In the genomic region with DNA sequence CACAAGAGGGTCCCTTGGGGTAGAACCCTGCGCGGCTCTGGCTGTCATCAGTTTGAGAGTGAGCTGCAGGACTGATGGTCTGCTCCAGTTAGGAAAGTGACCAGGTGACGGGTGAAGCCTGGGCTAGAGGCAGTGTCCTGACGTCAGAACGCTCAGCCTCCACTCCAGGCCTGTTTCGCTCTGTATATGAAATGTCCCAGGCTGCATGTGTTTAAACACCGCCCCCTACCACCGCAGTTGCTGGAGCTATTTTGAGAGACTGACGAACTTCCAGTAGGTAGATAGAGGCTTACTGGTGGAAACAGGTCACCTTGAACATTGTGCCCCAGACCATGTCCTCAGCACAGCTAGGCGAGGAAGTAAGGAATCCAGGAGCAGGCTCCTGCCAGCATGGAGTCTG, we compare ENCODE assay signal across 22 mouse cellular contexts. TPM values are rescaled to one million over a fixed set of nuclear protein-coding genes. Genes with fewer than 3 reads are reported as not detected.
A peak's percentile ranks its signal among the peaks of the same experiment; 100 is the strongest.
DNase-seq lines count a peak whose midpoint lies in the region; ATAC-seq and TF ChIP-seq lines count a peak whose summit lies in the region.
"Had no signal": no experiment of that assay in that cellular context is flagged by ENCODE, and none has a peak within 500 bp of the region (broad histone marks: within the 10 kb centered on the region; RNA-seq: fewer than 3 reads in every experiment).

No protein-coding gene starts in this region.

- H3K27ac ChIP-seq in heart, embryonic 12.5 days (ENCODE audit: poor library complexity, severe bottlenecking) = peak overlapping the region; percentile 80
- no peak overlapping the region for H3K27ac ChIP-seq in lung, embryonic 14.5 days (ENCODE audit: low read depth)
- H3K27ac ChIP-seq in embryonic facial prominence, embryonic 11.5 days (replicated peaks; ENCODE audit: low read depth, low read length) = no peak overlapping the region
- H3K27ac ChIP-seq in hindbrain, embryonic 14.5 days = no peak overlapping the region
- H3K27ac ChIP-seq: forebrain, embryonic 12.5 days; heart, adult 2 months; liver, embryonic 14.5 days had no signal

- peak; percentile 84 for ATAC-seq in heart, embryonic 12.5 days (ENCODE audit: insufficient number of reproducible peaks, low FRiP score)
- ATAC-seq in lung, embryonic 14.5 days (ENCODE audit: insufficient read depth) = peak; percentile 31; the same call in 1 of the 2 replicates
- peak; percentile 87 for ATAC-seq in embryonic facial prominence, embryonic 11.5 days (replicated peaks; ENCODE audit: insufficient number of reproducible peaks, low FRiP score, low TSS enrichment, low read depth)
- ATAC-seq in hindbrain, embryonic 14.5 days (ENCODE audit: low FRiP score) = peak; percentile 31; the same call in 1 of the 2 replicates

- H3K27me3 ChIP-seq in heart, embryonic 12.5 days (replicated peaks) = no peaks in the 10 kb centered on the region
- no peaks in the 10 kb centered on the region for H3K27me3 ChIP-seq in lung, embryonic 14.5 days (ENCODE audit: insufficient read depth, low read length)
- no peaks in the 10 kb centered on the region for H3K27me3 ChIP-seq in embryonic facial prominence, embryonic 11.5 days (ENCODE audit: control insufficient read depth, insufficient read depth, low read length)
- no peaks in the 10 kb centered on the region for H3K27me3 ChIP-seq in hindbrain, embryonic 14.5 days (ENCODE audit: control insufficient read depth, insufficient read depth, low read length)
- H3K27me3 ChIP-seq: forebrain, embryonic 12.5 days had no signal

- H3K4me1 ChIP-seq in heart, embryonic 12.5 days (replicated peaks) = peaks cover 8% of the 10 kb centered on the region
- peaks cover 5% of the 10 kb centered on the region; the same call in 1 of the 2 replicates for H3K4me1 ChIP-seq in lung, embryonic 14.5 days (ENCODE audit: insufficient read depth)
- H3K4me1 ChIP-seq in embryonic facial prominence, embryonic 11.5 days (ENCODE audit: control insufficient read depth, insufficient read depth, low read length) = peaks cover 4% of the 10 kb centered on the region; the same call in 1 of the 2 replicates
- no peaks in the 10 kb centered on the region for H3K4me1 ChIP-seq in hindbrain, embryonic 14.5 days (replicated peaks; ENCODE audit: control insufficient read depth, insufficient read depth, low read length)
- H3K4me1 ChIP-seq: forebrain, embryonic 12.5 days had no signal

- H3K36me3 ChIP-seq in heart, embryonic 12.5 days = no peaks in the 10 kb centered on the region
- no peaks in the 10 kb centered on the region for H3K36me3 ChIP-seq in lung, embryonic 14.5 days (ENCODE audit: insufficient read depth)
- H3K36me3 ChIP-seq in embryonic facial prominence, embryonic 11.5 days (replicated peaks; ENCODE audit: control insufficient read depth, insufficient read depth, low read depth, low read length) = no peaks in the 10 kb centered on the region
- no peaks in the 10 kb centered on the region for H3K36me3 ChIP-seq in hindbrain, embryonic 14.5 days (replicated peaks; ENCODE audit: control insufficient read depth, insufficient read depth)
- H3K36me3 ChIP-seq: forebrain, embryonic 12.5 days had no signal

- no peaks in the 10 kb centered on the region for H3K9me3 ChIP-seq in heart, embryonic 12.5 days (replicated peaks)
- H3K9me3 ChIP-seq in lung, embryonic 14.5 days (ENCODE audit: low read depth, low read length) = no peaks in the 10 kb centered on the region
- H3K9me3 ChIP-seq in embryonic facial prominence, embryonic 11.5 days (replicated peaks; ENCODE audit: control insufficient read depth, low read length) = no peaks in the 10 kb centered on the region
- no peaks in the 10 kb centered on the region for H3K9me3 ChIP-seq in hindbrain, embryonic 14.5 days (ENCODE audit: control insufficient read depth, low read length)
- H3K9me3 ChIP-seq: forebrain, embryonic 12.5 days had no signal

- TF ChIP-seq CTCF in lung, embryonic 14.5 days (IDR thresholded peaks at IDR 0.05; ENCODE audit: low read depth) = no peak

- H3K9ac ChIP-seq in heart, embryonic 12.5 days = no peak overlapping the region
- H3K9ac ChIP-seq in lung, embryonic 14.5 days = no peak overlapping the region
- no peak overlapping the region for H3K9ac ChIP-seq in embryonic facial prominence, embryonic 11.5 days (replicated peaks; ENCODE audit: low read length)
- H3K9ac ChIP-seq in hindbrain, embryonic 14.5 days = no peak overlapping the region
- H3K9ac ChIP-seq: forebrain, embryonic 12.5 days; liver, embryonic 14.5 days had no signal

- WGBS in heart, embryonic 12.5 days = 30% methylated on average over 10 of the region's 10 CpGs
- WGBS in lung, embryonic 14.5 days = 53% methylated on average over 10 of the region's 10 CpGs
- WGBS in embryonic facial prominence, embryonic 11.5 days = 66% methylated on average over 10 of the region's 10 CpGs
- WGBS in hindbrain, embryonic 14.5 days = 71% methylated on average over 10 of the region's 10 CpGs

- no peak overlapping the region for H3K4me3 ChIP-seq in heart, embryonic 12.5 days
- no peak overlapping the region for H3K4me3 ChIP-seq in lung, embryonic 14.5 days (ENCODE audit: low read depth, low read length)
- no peak overlapping the region for H3K4me3 ChIP-seq in embryonic facial prominence, embryonic 11.5 days (ENCODE audit: low read depth, low read length)
- no peak overlapping the region for H3K4me3 ChIP-seq in hindbrain, embryonic 14.5 days (replicated peaks; ENCODE audit: low read length)
- H3K4me3 ChIP-seq: forebrain, embryonic 12.5 days; heart, adult 2 months had no signal

- intact Hi-C loops in left cerebral cortex, postnatal 14 days (cut with DNase I) = no loop called here

- H3K4me2 ChIP-seq in heart, embryonic 12.5 days = peak overlapping the region; percentile 39
- no peak overlapping the region for H3K4me2 ChIP-seq in lung, embryonic 14.5 days
- H3K4me2 ChIP-seq in embryonic facial prominence, embryonic 11.5 days (ENCODE audit: low read depth, low read length) = no peak overlapping the region
- no peak overlapping the region for H3K4me2 ChIP-seq in hindbrain, embryonic 14.5 days (replicated peaks)
- H3K4me2 ChIP-seq: forebrain, embryonic 12.5 days had no signal

- no peak for DNase-seq in heart, adult 9 months (ENCODE audit: low spot score in 2 of 2)
- peak; percentile 17 for DNase-seq in lung, embryonic 14.5 days
- DNase-seq in lung, postnatal 10 days = no peak
- DNase-seq in embryonic facial prominence, embryonic 11.5 days (ENCODE audit: low spot score) = peak; percentile 27
- DNase-seq in hindbrain, embryonic 14.5 days (ENCODE audit: low spot score) = no peak
- DNase-seq in left cerebral cortex, postnatal 14 days (ENCODE audit: low spot score in 2 of 2) = no peak
- no peak for DNase-seq in thymus, postnatal 25 days
- DNase-seq: adrenal gland, adult 8-10 months; cerebellum, adult 2 months; kidney, adult 2 months; lung, postnatal 36 days; right cerebral cortex, postnatal 25 days had no signal

RNA-seq across cellular contexts. Expression of gene Plcz1, which starts 54.2 kb away (rescaled TPM):
- not detected in 2 replicates for polyA plus RNA-seq in heart, embryonic 12.5 days (2016; fragmentation: Nextera tagmentation; extraction: Ambion mirVana)
- polyA plus RNA-seq in lung, embryonic 14.5 days (2014; fragmentation: Nextera tagmentation; extraction: Ambion mirVana) = not detected in 2 replicates
- not detected in 2 replicates for polyA plus RNA-seq in embryonic facial prominence, embryonic 11.5 days (2014; fragmentation: Nextera tagmentation; extraction: Ambion mirVana)
- polyA plus RNA-seq in hindbrain, embryonic 14.5 days (2014; fragmentation: Nextera tagmentation; extraction: Ambion mirVana) = 0.19 and 0.25 TPM in 2 replicates
- total RNA-seq in left cerebral cortex, postnatal 14 days (2021) = 1 to 10 TPM; 1.4 to 1.7 TPM
- total RNA-seq: adrenal gland, adult 8-10 months; ES-E14; heart, adult 2 months had no signal
- polyA plus RNA-seq: C2C12; forebrain, embryonic 12.5 days; kidney, adult 2 months; liver, embryonic 14.5 days; neural tube, embryonic 14.5 days had no signal

RNA-seq across cellular contexts. Expression of gene Capza3, which starts 54.4 kb away (rescaled TPM):
- not detected in 2 replicates for polyA plus RNA-seq in heart, embryonic 12.5 days (2016; fragmentation: Nextera tagmentation; extraction: Ambion mirVana)
- not detected in 2 replicates for polyA plus RNA-seq in lung, embryonic 14.5 days (2014; fragmentation: Nextera tagmentation; extraction: Ambion mirVana)
- polyA plus RNA-seq in embryonic facial prominence, embryonic 11.5 days (2014; fragmentation: Nextera tagmentation; extraction: Ambion mirVana) = not detected in 2 replicates
- polyA plus RNA-seq in hindbrain, embryonic 14.5 days (2014; fragmentation: Nextera tagmentation; extraction: Ambion mirVana) = not detected in 2 replicates
- total RNA-seq in left cerebral cortex, postnatal 14 days (2021) = not detected
- total RNA-seq: adrenal gland, adult 8-10 months; ES-E14; heart, adult 2 months; layer of hippocampus, adult 8-10 months; left cerebral cortex, postnatal 36 days had no signal
- polyA plus RNA-seq: C2C12; cerebellum, adult 2 months; cortical plate, adult 2 months; forebrain, embryonic 12.5 days; heart, adult 2 months; kidney, adult 2 months; liver, embryonic 14.5 days; neural tube, embryonic 14.5 days had no signal

Comparison
In these comparisons a context has a peak if more than half of its experiments do, and no peak if none do; other contexts are left out.
1. DNase-seq: peak in lung, embryonic 14.5 days (single experiment) and embryonic facial prominence, embryonic 11.5 days (single experiment); none in heart, adult 9 months (0 of 2), lung, postnatal 10 days (single experiment), hindbrain, embryonic 14.5 days (single experiment), left cerebral cortex, postnatal 14 days (0 of 2) and thymus, postnatal 25 days (single experiment).
2. ATAC-seq: peak in every context shown above with its lines; median percentile 87 in embryonic facial prominence, embryonic 11.5 days; 84 in heart, embryonic 12.5 days; 31 in lung, embryonic 14.5 days; 31 in hindbrain, embryonic 14.5 days.